Mouse (Mus musculus): ENCODE measurements around the gene Scyl1.
A peak's percentile ranks its signal among the peaks of the same experiment; 100 is the strongest.

- TF ChIP-seq POLR2A (IDR thresholded peaks at IDR 0.05; ENCODE audit: low read depth, low read length) (peak; percentile 37), CTCF (IDR thresholded peaks at IDR 0.05; ENCODE audit: borderline replicate concordance, insufficient read depth, low read length) (no peak)
Observed at GRCm38 (mm10) chr19:5810103-5810839, 39.1 kb upstream of the Scyl1 start.
